In the genomic region with DNA sequence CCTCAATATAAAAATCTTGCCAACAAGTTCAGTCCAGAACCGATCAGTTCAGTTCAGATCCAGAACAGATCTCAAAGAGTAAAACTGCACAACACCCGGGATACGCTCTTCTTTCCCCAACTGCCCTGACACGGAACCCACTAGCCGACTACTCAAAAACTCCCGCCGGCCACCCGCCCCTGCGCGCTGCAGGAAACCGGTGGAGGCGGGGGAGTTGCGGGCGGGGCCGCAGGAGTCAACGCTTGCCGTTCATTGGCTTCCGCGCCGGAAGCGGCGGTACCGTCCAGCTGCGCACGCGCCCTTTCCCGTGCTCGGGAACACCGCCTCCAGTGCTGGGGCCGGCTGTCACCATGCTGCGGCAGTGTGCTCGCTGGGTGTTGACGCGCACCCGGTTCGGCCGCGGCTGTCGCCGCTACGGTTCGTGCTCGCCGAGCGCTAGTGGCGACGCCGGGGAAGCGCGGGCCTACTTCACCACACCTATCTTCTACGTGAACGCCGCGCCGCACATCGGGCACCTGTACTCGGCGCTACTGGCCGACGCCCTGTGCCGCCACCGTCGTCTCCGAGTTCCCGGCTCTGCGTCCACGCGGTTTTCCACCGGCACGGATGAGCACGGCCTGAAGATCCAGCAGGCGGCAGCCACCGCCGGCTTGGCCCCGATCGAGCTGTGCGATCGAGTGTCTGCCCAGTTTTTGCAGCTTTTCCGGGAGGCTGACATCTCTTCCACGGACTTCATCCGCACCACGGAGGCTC, we compare ENCODE assay signal across 8 mouse cellular contexts. TPM values are rescaled to one million over a fixed set of nuclear protein-coding genes. Genes with fewer than 3 reads are reported as not detected.
DNase-seq lines count a peak whose midpoint lies in the region; ATAC-seq and TF ChIP-seq lines count a peak whose summit lies in the region.

A gene (plus strand): TSS at position 288 of the 753 bp plus-strand sequence.

- no peaks in the 10 kb centered on the region for H3K9me3 ChIP-seq in forebrain, embryonic 10.5 days
- no peaks in the 10 kb centered on the region for H3K9me3 ChIP-seq in heart, embryonic 15.5 days (replicated peaks)
- H3K9me3 ChIP-seq in liver, embryonic 16.5 days (replicated peaks; ENCODE audit: control insufficient read depth, low read length) = no peaks in the 10 kb centered on the region
- no peaks in the 10 kb centered on the region for H3K9me3 ChIP-seq in neural tube, embryonic 13.5 days

- ATAC-seq in heart, embryonic 15.5 days (replicated peaks; ENCODE audit: insufficient number of reproducible peaks, insufficient read depth, low FRiP score, low read depth) = peak; percentile 98
- ATAC-seq in liver, embryonic 16.5 days (ENCODE audit: low read depth) = peak; percentile 99
- ATAC-seq in neural tube, embryonic 13.5 days (ENCODE audit: low read depth) = peak; percentile 99

- DNase-seq in CD8-positive naive resting alpha-beta T cell, adult 2 months (ENCODE audit: low read depth in 2 of 2, low spot score in 2 of 2) = peak; percentile 90
- DNase-seq in c-Kit-positive CD71-negative TER-119-negative erythroid progenitor cells, embryonic 14.5 days (ENCODE audit: low read depth) = peak; percentile 91
- peak; percentile 93 for DNase-seq in forebrain, embryonic 10.5 days (ENCODE audit: extremely low spot score, low spot score)
- peak; percentile 96 to 99 for DNase-seq in kidney, postnatal 36 days

- H3K9ac ChIP-seq in heart, embryonic 15.5 days = peak within 1 kb of the TSS; percentile 76
- H3K9ac ChIP-seq in liver, embryonic 16.5 days (ENCODE audit: low read depth, low read length) = peak within 1 kb of the TSS; percentile 82
- H3K9ac ChIP-seq in neural tube, embryonic 13.5 days = peak within 1 kb of the TSS; percentile 85

- no peaks in the 10 kb centered on the region; the same call in 1 of the 2 replicates for H3K27me3 ChIP-seq in forebrain, embryonic 10.5 days (ENCODE audit: poor library complexity, severe bottlenecking)
- H3K27me3 ChIP-seq in heart, embryonic 15.5 days = no peaks in the 10 kb centered on the region
- no peaks in the 10 kb centered on the region for H3K27me3 ChIP-seq in liver, embryonic 16.5 days (ENCODE audit: control insufficient read depth, insufficient read depth, low read depth, low read length)
- H3K27me3 ChIP-seq in neural tube, embryonic 13.5 days = no peaks in the 10 kb centered on the region
- no peaks in the 10 kb centered on the region for H3K27me3 ChIP-seq in testis, adult 2 months (ENCODE audit: control insufficient read depth, insufficient read depth, low read length)

- peak within 1 kb of the TSS; percentile 90 for H3K4me3 ChIP-seq in forebrain, embryonic 10.5 days
- peak within 1 kb of the TSS; percentile 82 for H3K4me3 ChIP-seq in heart, embryonic 15.5 days
- peak within 1 kb of the TSS; percentile 89 for H3K4me3 ChIP-seq in liver, embryonic 16.5 days (ENCODE audit: low read depth, low read length)
- peak within 1 kb of the TSS; percentile 89 for H3K4me3 ChIP-seq in neural tube, embryonic 13.5 days
- H3K4me3 ChIP-seq in testis, adult 2 months (ENCODE audit: control insufficient read depth, low read depth, low read length) = peak within 1 kb of the TSS; percentile 90

- TF ChIP-seq POLR2A in testis, adult 2 months (IDR thresholded peaks at IDR 0.05; ENCODE audit: control insufficient read depth, low read depth, low read length) = peak; percentile 93

- peaks cover 44% of the 10 kb centered on the region for H3K4me1 ChIP-seq in forebrain, embryonic 10.5 days
- H3K4me1 ChIP-seq in heart, embryonic 15.5 days (replicated peaks) = peaks cover 26% of the 10 kb centered on the region
- H3K4me1 ChIP-seq in liver, embryonic 16.5 days (ENCODE audit: control insufficient read depth, low read depth, low read length) = peaks cover 16% of the 10 kb centered on the region
- peaks cover 44% of the 10 kb centered on the region for H3K4me1 ChIP-seq in neural tube, embryonic 13.5 days (replicated peaks)
- H3K4me1 ChIP-seq in testis, adult 2 months (ENCODE audit: control insufficient read depth, insufficient read depth, low read length) = peaks cover 5% of the 10 kb centered on the region

- peak within 1 kb of the TSS; percentile 83 for H3K4me2 ChIP-seq in heart, embryonic 15.5 days
- peak within 1 kb of the TSS; percentile 97 for H3K4me2 ChIP-seq in liver, embryonic 16.5 days (ENCODE audit: low read depth, low read length)
- H3K4me2 ChIP-seq in neural tube, embryonic 13.5 days = peak within 1 kb of the TSS; percentile 97

- under 1% methylated on average over 82 of the region's 82 CpGs for WGBS in forebrain, embryonic 10.5 days
- under 1% methylated on average over 82 of the region's 82 CpGs for WGBS in heart, embryonic 15.5 days
- under 1% methylated on average over 82 of the region's 82 CpGs for WGBS in liver, embryonic 16.5 days (ENCODE audit: insufficient replicate concordance)
- WGBS in neural tube, embryonic 13.5 days = under 1% methylated on average over 81 of the region's 82 CpGs

- TF ChIP-seq CTCF in testis, adult 2 months (IDR thresholded peaks at IDR 0.05; ENCODE audit: control insufficient read depth, insufficient read depth, insufficient replicate concordance, low read depth, low read length) = no peak

- peak within 1 kb of the TSS; percentile 85 for H3K27ac ChIP-seq in forebrain, embryonic 10.5 days
- H3K27ac ChIP-seq in heart, embryonic 15.5 days = peak within 1 kb of the TSS; percentile 77
- H3K27ac ChIP-seq in liver, embryonic 16.5 days (ENCODE audit: low read length) = peak within 1 kb of the TSS; percentile 90
- peak within 1 kb of the TSS; percentile 86 for H3K27ac ChIP-seq in neural tube, embryonic 13.5 days (replicated peaks)
- H3K27ac ChIP-seq in testis, adult 2 months (ENCODE audit: control insufficient read depth, insufficient read depth, low read depth, low read length) = peak within 1 kb of the TSS; percentile 75

- peaks cover 6% of the 10 kb centered on the region for H3K36me3 ChIP-seq in forebrain, embryonic 10.5 days (replicated peaks)
- no peaks in the 10 kb centered on the region for H3K36me3 ChIP-seq in heart, embryonic 15.5 days
- no peaks in the 10 kb centered on the region for H3K36me3 ChIP-seq in liver, embryonic 16.5 days (ENCODE audit: control insufficient read depth, insufficient read depth)
- no peaks in the 10 kb centered on the region for H3K36me3 ChIP-seq in neural tube, embryonic 13.5 days
- H3K36me3 ChIP-seq in testis, adult 2 months (ENCODE audit: control insufficient read depth, insufficient read depth, low read length) = no peaks in the 10 kb centered on the region; the same call in 1 of the 2 replicates

RNA-seq across cellular contexts. Expression of the gene that starts here (rescaled TPM):
- polyA plus RNA-seq in forebrain, embryonic 10.5 days (2016; fragmentation: Nextera tagmentation; extraction: Ambion mirVana) = 3.4 and 3.6 TPM in 2 replicates
- polyA plus RNA-seq in heart, embryonic 15.5 days (2015; fragmentation: Nextera tagmentation; extraction: Ambion mirVana) = 3.3 and 3.5 TPM in 2 replicates
- 1.4 and 1.5 TPM in 2 replicates for polyA plus RNA-seq in liver, embryonic 16.5 days (2015; fragmentation: Nextera tagmentation; extraction: Ambion mirVana)
- polyA plus RNA-seq in neural tube, embryonic 13.5 days (2015; fragmentation: Nextera tagmentation; extraction: Ambion mirVana) = 2.4 and 2.6 TPM in 2 replicates
- 1.8 and 1.9 TPM in 2 replicates for polyA plus RNA-seq in testis, adult 2 months (2012; rRNA removed)

Comparison
In these comparisons a context has a peak if more than half of its experiments do, and no peak if none do; other contexts are left out.
1. Peak in every context shown above with its lines: DNase-seq, ATAC-seq, H3K4me3 ChIP-seq and H3K27ac ChIP-seq.